Mouse (Mus musculus) frontal cortex, adult (tissue): ENCODE measurements at regions not wholly inside any gene's neighbourhood (a gene's known extent, or its start where the extent isn't known, plus 50 kb on each side); places are given as distances from the start of the nearest gene placed in this dataset.
A peak's percentile ranks its signal among the peaks of the same experiment; 100 is the strongest.

Source experiments
- ATAC-seq: cut with Nextera tagmentation; 2 replicates; pipeline ENCODE4 v1.9.2; 2017; ENCODE audit warnings: mild to moderate bottlenecking, moderate library complexity, mixed read lengths; ENCODE audit not compliant: low TSS enrichment

DNA sequence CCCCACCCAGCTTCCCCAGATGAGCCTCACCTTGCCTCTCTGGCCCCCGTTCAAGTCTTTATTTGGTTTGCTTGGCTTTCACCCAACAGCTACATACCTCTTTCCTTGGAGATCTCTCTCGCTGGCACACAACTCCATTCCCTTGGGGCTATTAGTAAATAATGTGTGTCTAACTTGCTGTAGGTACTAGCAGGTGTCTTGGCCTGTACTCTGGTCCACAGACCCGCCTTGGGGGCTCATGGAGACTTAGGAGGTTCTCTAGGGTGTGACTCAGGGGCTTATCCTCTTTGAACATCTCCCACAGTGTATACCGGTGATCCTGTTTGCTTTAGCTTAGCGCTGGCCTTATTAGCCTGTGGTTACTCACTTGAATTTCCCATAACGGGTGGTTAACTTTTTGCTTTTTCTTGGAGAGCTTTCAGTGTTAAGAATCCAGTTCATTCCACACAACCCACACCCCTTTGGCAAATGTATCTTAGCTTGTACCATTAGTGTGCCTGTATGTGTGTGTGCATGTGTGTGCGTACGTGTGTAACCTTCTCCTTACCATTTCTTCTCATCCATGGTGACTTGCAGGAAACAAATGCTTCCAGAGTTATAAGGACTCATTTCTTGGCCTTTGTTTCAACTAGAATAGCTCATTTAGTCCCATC, 67.3 kb upstream of the Map4k3 start:
- ATAC-seq = no peak

DNA sequence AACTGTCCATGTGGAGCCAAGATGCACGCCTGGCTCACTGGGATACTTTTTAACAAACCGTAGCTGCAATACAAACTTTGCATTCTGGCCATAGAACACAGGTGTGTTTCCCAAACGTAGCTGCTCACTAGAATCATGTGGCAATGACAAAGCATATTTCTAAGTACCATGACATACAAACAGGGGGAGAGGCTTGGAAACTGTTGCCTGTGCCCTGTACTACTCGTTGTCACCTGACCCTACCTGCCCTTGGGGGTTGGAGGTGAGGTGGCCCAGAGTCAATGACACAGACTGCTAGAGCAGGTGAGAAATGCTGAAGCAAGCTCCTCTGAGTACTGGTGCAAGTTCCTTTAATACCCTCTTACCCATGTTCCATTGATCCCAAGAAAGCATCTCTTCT, 64.3 kb upstream of the Map4k3 start:
- ATAC-seq = no peak

DNA sequence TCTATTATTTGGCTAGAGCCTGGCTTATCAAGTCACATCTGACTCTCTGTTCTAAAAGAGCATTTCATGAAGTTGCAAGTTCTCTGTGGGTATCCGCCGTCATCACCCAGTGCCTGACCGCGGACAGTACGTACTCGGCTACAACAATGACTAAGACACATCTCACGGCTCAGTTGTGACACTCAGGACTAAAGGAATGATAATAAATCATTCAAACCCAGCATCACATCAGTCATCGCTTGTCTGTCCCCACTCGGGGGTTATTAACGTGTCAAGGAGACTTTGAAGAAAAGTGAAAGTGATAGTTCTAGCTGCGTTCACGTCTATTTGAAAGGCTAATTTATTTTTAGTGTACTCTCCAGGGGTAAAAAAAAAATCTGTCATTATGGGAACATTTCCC, 61.4 kb upstream of the Map4k3 start:
- ATAC-seq = no peak

DNA sequence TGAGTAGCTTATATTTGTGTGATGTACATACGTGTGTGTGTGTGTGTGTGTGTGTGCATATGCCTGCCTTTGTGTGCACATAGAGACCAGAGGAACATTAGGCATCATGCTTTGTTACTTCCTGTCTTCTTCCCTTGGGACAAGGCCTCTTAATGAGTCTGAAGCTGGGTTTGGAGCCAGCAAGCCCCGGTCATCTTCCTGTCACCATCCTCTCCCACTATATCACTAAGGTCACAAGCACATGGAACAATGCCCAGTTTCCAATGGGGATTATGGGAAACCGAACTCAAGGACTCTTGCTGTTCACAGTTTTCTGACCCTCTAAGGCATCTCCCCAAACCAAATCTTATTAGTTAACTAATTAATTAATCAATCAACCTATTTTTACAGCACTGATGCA, 60.7 kb upstream of the Map4k3 start:
- ATAC-seq = no peak

DNA sequence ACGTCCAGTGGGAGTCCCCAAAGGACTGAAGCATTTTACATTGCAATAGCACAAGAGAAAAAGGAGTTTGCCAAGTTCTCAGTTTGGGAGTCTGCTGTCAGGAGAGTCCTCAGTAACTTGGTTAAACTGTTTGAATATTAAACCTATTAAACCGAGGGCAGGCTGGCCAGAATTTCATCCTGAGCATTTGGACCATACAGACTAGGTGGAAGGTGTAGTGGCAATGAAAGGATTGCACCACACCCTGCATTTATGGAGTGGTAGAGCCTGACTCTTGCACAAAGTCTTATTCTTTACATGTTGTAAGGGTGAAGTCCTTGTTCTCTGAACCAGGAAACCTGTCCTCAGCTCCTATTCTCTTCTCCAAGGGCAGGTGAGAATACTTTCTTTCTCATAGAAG, 58.6 kb upstream of the Map4k3 start:
- ATAC-seq = no peak

DNA sequence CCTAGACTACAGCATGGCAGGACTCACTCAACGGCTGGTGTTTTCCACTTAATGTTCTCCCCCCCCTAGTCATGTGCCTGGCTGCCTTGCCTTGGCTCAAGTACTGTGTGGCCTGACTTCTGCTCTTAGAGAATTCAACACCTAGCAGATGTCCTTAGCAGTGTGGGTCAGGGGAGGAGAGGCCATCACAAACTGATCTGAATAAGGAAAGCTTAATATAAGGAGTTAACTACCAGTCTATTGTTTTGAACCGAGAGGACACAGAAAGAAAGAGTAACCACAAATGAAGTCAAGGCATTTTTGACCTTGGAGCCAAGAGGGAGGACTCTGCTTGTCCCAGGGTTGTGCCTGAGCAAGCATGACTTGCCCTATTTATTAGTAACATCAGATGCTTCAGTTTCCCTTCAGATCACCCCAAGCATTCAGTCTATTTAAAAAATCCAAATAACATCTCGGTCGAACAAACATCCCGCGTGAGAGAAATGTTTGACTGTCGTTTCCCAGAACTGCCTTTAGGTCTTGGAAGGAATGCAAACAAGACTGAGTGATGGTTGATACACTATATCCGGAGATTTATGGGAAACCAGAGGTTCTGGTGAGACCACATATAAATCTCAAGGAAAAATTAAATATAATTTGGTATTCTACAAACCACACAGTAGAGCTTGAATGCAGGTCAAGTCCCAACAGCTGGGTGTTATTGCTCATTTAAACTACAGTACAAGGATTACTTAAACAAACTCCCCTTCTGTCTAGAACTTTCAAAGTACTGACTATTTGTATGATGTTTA, 58.0 kb upstream of the Map4k3 start:
- no peak for ATAC-seq

DNA sequence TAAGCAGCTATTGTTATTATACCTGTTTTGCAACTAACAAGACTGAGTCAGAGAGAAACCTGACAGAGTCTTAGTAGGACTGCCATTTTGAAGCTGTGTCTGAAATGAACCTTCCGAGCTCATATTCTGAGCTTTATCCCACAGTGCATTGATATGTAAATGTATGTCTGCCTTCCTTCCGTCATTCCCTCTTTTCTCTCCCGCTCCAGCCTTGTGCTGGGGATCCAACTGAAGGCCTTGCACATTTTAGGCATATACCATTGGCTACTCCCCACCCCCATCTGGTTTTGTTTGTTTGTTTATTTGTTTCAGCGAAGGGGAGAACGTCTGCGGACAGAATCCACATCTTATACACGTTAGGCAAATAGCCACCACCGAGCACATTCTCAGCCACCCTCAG, 57.2 kb upstream of the Map4k3 start:
- no peak for ATAC-seq

DNA sequence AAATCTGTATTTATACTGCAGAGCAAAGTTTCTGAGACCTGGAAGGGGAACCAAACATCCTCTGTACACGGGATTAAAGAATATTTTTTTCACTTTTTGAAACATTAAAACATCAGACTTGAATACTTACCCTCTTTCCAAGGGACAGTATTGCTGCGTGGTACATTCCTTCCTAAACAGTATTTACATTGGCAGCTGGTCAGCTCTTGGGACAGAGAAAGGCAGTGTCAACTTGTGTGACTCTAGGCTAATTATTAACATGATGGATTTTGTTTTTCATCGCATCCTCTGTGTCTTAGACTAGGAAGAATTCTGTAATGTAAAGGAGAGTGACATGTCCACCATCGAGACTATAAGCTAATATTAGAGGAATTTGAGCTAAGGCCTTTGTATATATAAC, 56.8 kb upstream of the Map4k3 start:
- ATAC-seq = no peak

DNA sequence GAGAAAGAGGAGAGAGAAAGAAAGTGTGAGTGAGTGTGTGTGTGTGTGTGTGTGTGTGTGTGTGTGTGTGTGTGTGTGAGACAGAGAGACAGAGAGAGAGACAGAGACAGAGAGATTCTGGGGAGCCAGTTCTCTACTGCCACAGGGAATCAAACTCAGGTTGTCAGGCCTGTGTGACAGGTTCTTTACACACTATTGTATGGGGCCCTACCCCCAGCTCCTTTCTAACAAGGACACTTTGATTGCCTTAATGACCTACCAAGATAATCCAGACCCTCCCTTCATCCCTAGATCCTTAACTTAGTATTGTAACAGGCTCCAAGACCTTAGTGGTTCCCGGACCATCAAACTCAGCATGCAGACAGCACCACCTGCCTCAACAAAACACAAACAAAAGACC, 53.9 kb upstream of the Map4k3 start:
- ATAC-seq = no peak

DNA sequence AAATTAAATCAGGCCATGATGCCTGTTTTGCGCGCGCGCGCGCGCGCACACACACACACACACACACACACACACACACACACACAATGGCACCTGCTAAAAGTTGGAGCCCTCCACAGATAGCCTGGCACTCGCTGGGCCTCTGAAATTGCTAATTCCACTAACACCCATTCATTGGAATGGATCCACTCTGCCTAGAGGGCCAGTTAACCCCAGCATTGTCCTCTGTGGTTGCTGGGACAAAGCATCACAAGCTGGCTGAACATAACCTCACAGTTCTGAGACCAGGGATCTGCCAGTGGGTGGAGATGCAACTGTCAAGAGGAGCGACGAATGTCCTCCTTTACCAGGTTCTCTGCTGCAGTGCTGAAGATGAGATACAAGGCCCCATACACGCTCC, 53.3 kb upstream of the Map4k3 start:
- no peak for ATAC-seq

DNA sequence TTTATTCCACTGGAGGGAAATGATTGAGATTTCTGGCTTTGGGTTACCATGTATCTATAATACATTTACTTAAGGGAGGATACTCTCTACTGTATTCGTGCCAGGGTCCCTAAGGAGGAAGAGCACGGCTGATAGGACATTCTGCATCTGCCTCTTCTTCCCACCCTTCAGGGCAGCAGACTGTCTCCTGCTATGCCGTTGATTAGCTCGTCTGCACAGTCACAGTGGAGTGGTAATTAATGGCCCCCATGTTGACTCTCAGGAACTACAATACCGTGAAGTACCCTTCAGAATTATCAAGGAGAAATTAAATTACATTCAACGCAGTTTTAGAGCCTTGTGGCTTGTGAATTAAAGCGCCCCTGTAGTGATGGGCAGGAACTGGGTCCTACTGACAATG, 52.0 kb upstream of the Map4k3 start:
- ATAC-seq = no peak

DNA sequence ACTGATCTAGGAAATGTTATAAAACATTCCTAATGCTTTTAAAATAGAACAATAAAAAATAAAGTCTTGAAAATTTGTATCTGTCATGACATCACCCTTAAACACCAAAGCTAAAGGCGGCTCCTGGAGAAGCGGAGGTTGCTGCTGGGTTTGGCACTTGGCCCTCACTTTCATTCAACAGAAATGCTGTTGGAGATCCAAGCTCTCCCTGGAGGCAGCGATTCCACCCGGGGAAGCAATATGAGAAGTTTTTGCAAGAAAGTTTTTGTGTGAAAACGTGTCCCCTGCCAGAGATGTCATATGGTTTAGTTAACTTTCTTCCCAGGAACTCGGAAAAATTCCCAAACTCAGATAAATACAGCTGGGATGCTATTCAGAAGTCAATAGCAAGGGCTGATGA, 51.5 kb upstream of the Map4k3 start:
- ATAC-seq = peak; percentile 52; the same call in 1 of the 2 replicates
